Mouse (Mus musculus): Measurements from ENCODE around the gene Pds5a.

Pds5a gene

GRCm38 (mm10) chr5:65565486-65565885 lies 132.6 kb downstream of the Pds5a start:
- DNase-seq (ENCODE audit: low spot score), result no peak

DNA sequence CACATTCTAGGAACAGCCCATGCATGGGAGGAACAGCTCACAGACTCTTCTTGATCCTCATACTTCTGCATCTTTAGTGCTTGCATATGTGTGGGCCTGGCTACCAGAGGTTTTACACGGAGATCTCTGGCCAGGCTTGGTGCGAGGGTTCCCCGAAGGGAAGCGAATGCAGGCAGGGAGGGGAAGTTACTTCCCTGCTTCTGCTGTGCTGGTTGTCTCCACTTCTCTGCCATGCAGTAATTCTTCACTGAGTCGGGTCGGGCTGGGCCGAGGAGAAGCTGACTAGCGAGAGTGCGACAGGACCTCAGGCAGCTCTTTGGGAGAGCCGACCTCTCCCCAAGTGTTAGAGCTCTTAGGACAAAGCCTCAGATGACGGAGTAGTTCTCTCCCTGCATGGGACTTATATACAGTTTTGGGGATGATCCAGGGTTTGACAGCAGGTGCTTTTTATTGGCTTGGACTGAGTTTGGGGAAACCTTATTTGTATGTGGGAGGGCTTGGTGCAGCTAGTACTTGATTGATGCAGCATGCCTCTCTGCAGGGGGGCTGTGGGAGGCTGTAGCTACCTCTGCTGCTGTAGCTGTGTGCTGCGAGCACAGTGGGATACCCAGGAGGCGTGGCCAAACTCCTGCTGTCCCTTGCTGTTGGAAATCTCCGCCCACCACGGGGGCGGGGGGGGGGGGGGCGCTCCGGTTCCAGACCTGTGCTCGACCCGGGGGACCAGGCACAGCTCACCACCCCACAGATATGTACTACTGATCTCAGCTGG lies 136.8 kb downstream of the Pds5a start:
- DNase-seq (ENCODE audit: low spot score), result no peak

DNA sequence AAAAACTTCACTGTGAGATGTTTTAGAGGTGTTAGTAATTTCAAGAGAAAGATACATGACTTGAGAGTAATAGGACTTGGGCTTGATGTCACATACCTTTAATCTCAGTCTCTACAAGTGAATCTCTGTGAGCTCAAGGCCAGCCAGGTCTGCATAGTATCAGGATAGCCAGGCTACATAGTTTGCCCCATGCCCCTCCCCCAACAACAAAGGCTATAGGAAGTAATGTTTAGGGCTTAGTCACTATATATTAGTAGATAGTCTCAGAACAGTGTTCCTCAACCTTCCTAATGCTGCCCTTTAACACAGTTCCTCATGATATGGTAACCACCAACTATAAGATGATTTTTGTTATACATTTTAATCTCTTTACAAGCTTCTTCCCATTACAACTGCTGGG lies 141.0 kb downstream of the Pds5a start:
- no peak for DNase-seq (ENCODE audit: low spot score)
